ENCODE assay signal across 14 mouse cellular contexts in the genomic region with DNA sequence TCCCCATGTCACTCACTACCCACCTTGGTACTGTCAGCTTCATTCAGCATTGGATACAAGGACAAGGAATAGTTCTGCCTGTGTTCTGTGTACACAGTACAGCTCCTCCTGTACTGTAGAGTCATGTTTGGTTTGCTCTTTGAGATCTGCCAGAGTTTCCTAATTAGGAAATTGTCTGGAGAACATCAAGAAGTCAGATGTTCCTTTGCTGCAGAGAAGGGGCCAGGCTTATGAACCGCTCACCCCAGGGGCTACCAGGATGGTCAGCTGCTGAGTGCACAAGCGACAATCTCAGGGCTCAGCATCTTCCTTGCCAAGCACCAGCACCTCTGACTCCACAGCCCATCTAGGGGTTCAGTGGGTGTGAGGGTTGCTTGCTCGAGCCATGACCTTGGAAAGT.
DNase-seq lines count a peak whose midpoint lies in the region; ATAC-seq and TF ChIP-seq lines count a peak whose summit lies in the region.
"Had no signal": no experiment of that assay in that cellular context is flagged by ENCODE, and none has a peak within 500 bp of the region (broad histone marks: within the 10 kb centered on the region; RNA-seq: fewer than 3 reads in every experiment).

No protein-coding gene starts in this region.

- 0 out of 2 replicates have a peak, but pooled peaks cover 6% of the 10 kb centered on the region for H3K4me1 ChIP-seq in hindbrain, postnatal 0 days (ENCODE audit: insufficient read depth, low read length)
- H3K4me1 ChIP-seq in hindbrain, embryonic 10.5 days (replicated peaks) = 0 out of 2 replicates have a peak, but pooled peaks cover 12% of the 10 kb centered on the region
- peaks cover 9% of the 10 kb centered on the region; the same call in 1 of the 2 replicates for H3K4me1 ChIP-seq in lung, embryonic 16.5 days (replicated peaks; ENCODE audit: control insufficient read depth, insufficient read depth, low read length)
- peaks cover 20% of the 10 kb centered on the region for H3K4me1 ChIP-seq in heart, embryonic 11.5 days (ENCODE audit: control insufficient read depth, insufficient read depth, low read length)
- peaks cover 24% of the 10 kb centered on the region for H3K4me1 ChIP-seq in stomach, embryonic 14.5 days (ENCODE audit: control insufficient read depth, insufficient read depth, low read length)

- no peaks in the 10 kb centered on the region for H3K27me3 ChIP-seq in hindbrain, postnatal 0 days (ENCODE audit: insufficient read depth, low read length)
- H3K27me3 ChIP-seq in hindbrain, embryonic 10.5 days (ENCODE audit: insufficient read depth, poor library complexity, severe bottlenecking) = no peaks in the 10 kb centered on the region
- H3K27me3 ChIP-seq in lung, embryonic 16.5 days (ENCODE audit: control insufficient read depth, insufficient read depth, low read depth, low read length) = no peaks in the 10 kb centered on the region
- H3K27me3 ChIP-seq in heart, embryonic 11.5 days (ENCODE audit: control insufficient read depth, insufficient read depth, low read length) = no peaks in the 10 kb centered on the region
- no peaks in the 10 kb centered on the region for H3K27me3 ChIP-seq in stomach, embryonic 14.5 days (ENCODE audit: control insufficient read depth, insufficient read depth, low read length)
- H3K27me3 ChIP-seq: Patski had no signal

- TF ChIP-seq CTCF in hindbrain, postnatal 0 days (IDR thresholded peaks at IDR 0.05; ENCODE audit: low read depth) = no peak

- no peak for ATAC-seq in hindbrain, postnatal 0 days
- ATAC-seq in lung, embryonic 16.5 days (ENCODE audit: low read depth) = peak; percentile 56
- no peak for ATAC-seq in heart, embryonic 11.5 days (replicated peaks; ENCODE audit: insufficient number of reproducible peaks, low FRiP score, low TSS enrichment)
- no peak for ATAC-seq in stomach, embryonic 14.5 days (ENCODE audit: insufficient number of reproducible peaks, insufficient read depth, low FRiP score, low read depth)
- ATAC-seq: Patski had no signal

- WGBS in hindbrain, postnatal 0 days = 81% methylated on average over 3 of the region's 3 CpGs
- WGBS in hindbrain, embryonic 10.5 days = 88% methylated on average over 3 of the region's 3 CpGs
- WGBS in lung, embryonic 16.5 days = 68% methylated on average over 3 of the region's 3 CpGs
- WGBS in heart, embryonic 11.5 days (ENCODE audit: insufficient replicate concordance) = 49% methylated on average over 3 of the region's 3 CpGs
- 74% methylated on average over 3 of the region's 3 CpGs for WGBS in stomach, embryonic 14.5 days

- no peak overlapping the region for H3K9ac ChIP-seq in hindbrain, postnatal 0 days (replicated peaks; ENCODE audit: low read length)
- no peak overlapping the region for H3K9ac ChIP-seq in lung, embryonic 16.5 days (ENCODE audit: low read length)
- H3K9ac ChIP-seq in heart, embryonic 11.5 days (ENCODE audit: low read depth, low read length) = no peak overlapping the region
- H3K9ac ChIP-seq in stomach, embryonic 14.5 days (replicated peaks; ENCODE audit: low read depth, low read length) = no peak overlapping the region

- H3K36me3 ChIP-seq in hindbrain, postnatal 0 days (ENCODE audit: insufficient read depth, low read length) = no peaks in the 10 kb centered on the region
- no peaks in the 10 kb centered on the region for H3K36me3 ChIP-seq in hindbrain, embryonic 10.5 days
- H3K36me3 ChIP-seq in lung, embryonic 16.5 days (ENCODE audit: control insufficient read depth, insufficient read depth, low read length) = no peaks in the 10 kb centered on the region
- no peaks in the 10 kb centered on the region for H3K36me3 ChIP-seq in heart, embryonic 11.5 days (ENCODE audit: control insufficient read depth, insufficient read depth, low read length)
- no peaks in the 10 kb centered on the region for H3K36me3 ChIP-seq in stomach, embryonic 14.5 days (ENCODE audit: control insufficient read depth, insufficient read depth, low read length)

- H3K9me3 ChIP-seq in hindbrain, postnatal 0 days (ENCODE audit: low read length) = no peaks in the 10 kb centered on the region
- no peaks in the 10 kb centered on the region for H3K9me3 ChIP-seq in hindbrain, embryonic 10.5 days
- H3K9me3 ChIP-seq in lung, embryonic 16.5 days (ENCODE audit: control insufficient read depth, low read length) = no peaks in the 10 kb centered on the region
- no peaks in the 10 kb centered on the region for H3K9me3 ChIP-seq in heart, embryonic 11.5 days (replicated peaks; ENCODE audit: control insufficient read depth, low read length)
- H3K9me3 ChIP-seq in stomach, embryonic 14.5 days (ENCODE audit: control insufficient read depth, low read depth, low read length) = no peaks in the 10 kb centered on the region

- no peak overlapping the region for H3K4me3 ChIP-seq in hindbrain, postnatal 0 days (ENCODE audit: low read length)
- H3K4me3 ChIP-seq in hindbrain, embryonic 10.5 days = no peak overlapping the region
- H3K4me3 ChIP-seq in lung, embryonic 16.5 days (ENCODE audit: low read length) = no peak overlapping the region
- no peak overlapping the region for H3K4me3 ChIP-seq in heart, embryonic 11.5 days (ENCODE audit: low read depth, low read length)
- H3K4me3 ChIP-seq in stomach, embryonic 14.5 days (ENCODE audit: low read depth, low read length) = no peak overlapping the region

- no peak for DNase-seq in hindbrain, postnatal 0 days (ENCODE audit: low spot score)
- no peak for DNase-seq in hindbrain, embryonic 10.5 days (ENCODE audit: low spot score)
- DNase-seq in lung, adult 18-20 months = no peak
- no peak for DNase-seq in cerebellum, adult 9-10 months
- DNase-seq in embryo, embryonic 10 days (ENCODE audit: low spot score) = no peak
- DNase-seq: adrenal gland, adult 2 months; gastrocnemius, postnatal 10 days; liver; spleen, adult 18-20 months; thymus, adult 2 months had no signal

- peak overlapping the region; percentile 2; the same call in 1 of the 2 replicates for H3K27ac ChIP-seq in hindbrain, postnatal 0 days
- no peak overlapping the region for H3K27ac ChIP-seq in hindbrain, embryonic 10.5 days
- H3K27ac ChIP-seq in lung, embryonic 16.5 days (ENCODE audit: low read length) = peak overlapping the region; percentile 67
- peak overlapping the region; percentile 55; the same call in 1 of the 2 replicates for H3K27ac ChIP-seq in heart, embryonic 11.5 days (ENCODE audit: low read depth, low read length)
- H3K27ac ChIP-seq in stomach, embryonic 14.5 days (ENCODE audit: low read length) = peak overlapping the region; percentile 18; the same call in 1 of the 2 replicates

- H3K4me2 ChIP-seq in hindbrain, postnatal 0 days (ENCODE audit: low read depth, low read length) = no peak overlapping the region
- H3K4me2 ChIP-seq in lung, embryonic 16.5 days (ENCODE audit: low read depth, low read length) = no peak overlapping the region
- H3K4me2 ChIP-seq in heart, embryonic 11.5 days = no peak overlapping the region; the same call in 1 of the 2 replicates
- H3K4me2 ChIP-seq in stomach, embryonic 14.5 days (replicated peaks; ENCODE audit: low read depth, low read length) = no peak overlapping the region
